Mouse (Mus musculus) ES-E14 (cell line): ENCODE results near the gene Arhgef39.

Experiments
- CHD2 ChIP-seq: IDR thresholded peaks from 2 replicates; pipeline ENCODE4 v1.6.1; 2014; ENCODE audit warnings: mild to moderate bottlenecking, low read depth, low read length, inconsistent platforms
- ZC3H11A ChIP-seq: IDR thresholded peaks from 2 replicates; pipeline ENCODE4 v1.6.1; 2012; ENCODE audit warnings: low read depth, mild to moderate bottlenecking, inconsistent platforms, low read length, borderline replicate concordance

DNA sequence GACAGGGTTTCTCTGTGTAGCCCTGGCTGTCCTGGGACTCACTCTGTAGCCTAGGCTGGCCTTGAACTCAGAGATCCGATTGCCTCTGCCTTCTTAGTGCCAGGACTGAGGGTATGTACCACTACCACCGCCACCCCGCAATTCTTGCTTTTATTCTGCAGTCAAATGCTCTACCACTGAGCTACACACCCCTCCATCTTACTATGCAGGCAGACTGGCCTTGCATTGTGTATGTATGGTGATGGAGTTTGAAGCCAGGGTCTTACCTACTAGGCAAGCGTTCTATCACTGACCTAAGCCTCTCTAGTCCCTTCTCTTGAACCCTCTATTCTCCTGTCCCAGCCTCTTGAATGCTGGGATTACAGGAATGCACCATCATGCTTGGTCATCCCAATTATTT, 13.8 kb upstream of the Arhgef39 start:
- TF ChIP-seq CHD2 (no peak), ZC3H11A (no peak)
